Mouse (Mus musculus) layer of hippocampus, postnatal 10 days (tissue): Measurements from ENCODE around the gene Asgr1. TPM values are rescaled to one million over a fixed set of nuclear protein-coding genes. Genes with fewer than 3 reads are reported as not detected.
A peak's percentile ranks its signal among the peaks of the same experiment; 100 is the strongest.

ENCODE experiments used
- DNase-seq, 2 experiments: peaks; one replicate each; pipeline ENCODE4 v3.0.0; 2021; ENCODE audit warnings: low spot score in 2 of 2
- total RNA-seq, 2 experiments: library from RNA; stranded (reverse); gene quantifications; 2 replicates each; pipeline ENCODE4 v1.2.3; 2021

Asgr1 gene
- total RNA-seq, 2 experiments from 2014 or later, result 1.2 to 1.3 TPM

DNA sequence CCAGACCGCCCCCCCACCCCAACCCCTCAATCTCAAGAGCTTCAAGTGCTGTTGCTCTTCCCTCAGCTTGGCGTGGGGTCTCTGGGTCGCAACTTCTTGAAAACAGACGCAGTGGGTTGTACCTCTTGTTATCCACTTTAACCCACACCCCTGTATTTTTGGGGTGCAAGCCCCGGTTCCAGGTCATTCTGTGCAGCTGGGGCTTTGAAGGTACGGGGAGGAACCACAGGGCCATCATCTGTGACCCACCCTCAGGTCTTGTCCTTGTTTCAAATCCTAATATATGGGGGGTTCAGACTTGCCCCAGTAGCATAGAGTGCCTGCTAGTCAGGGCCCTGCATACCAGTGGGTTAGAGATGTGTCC, 29.8 kb upstream of the Asgr1 start:
- DNase-seq, result no peak

GRCm38 (mm10) chr11:70026689-70027088, 27.2 kb upstream of the Asgr1 start:
- peak; percentile 48 to 63 for DNase-seq

DNA sequence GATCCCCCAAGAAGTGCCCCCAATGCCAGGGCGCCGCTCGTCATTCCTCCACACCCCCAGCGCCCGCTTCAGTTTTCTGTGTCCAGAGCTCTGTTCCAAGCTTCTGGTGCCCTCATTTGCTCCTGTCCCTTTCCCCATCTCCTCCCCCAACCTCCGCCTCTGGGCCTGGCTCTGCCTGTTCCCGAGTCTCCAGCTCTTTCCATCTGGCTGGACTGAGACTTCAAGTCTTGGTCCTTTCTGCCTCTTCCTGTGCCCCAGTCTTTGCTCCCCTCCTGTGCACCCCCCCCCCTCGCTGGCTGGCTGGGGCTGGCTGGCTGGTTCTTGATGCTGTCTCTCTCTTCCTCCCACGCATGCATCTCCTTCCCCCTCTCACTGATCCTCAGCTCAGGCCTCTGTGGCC, 26.5 kb upstream of the Asgr1 start:
- peak; percentile 51 to 55 for DNase-seq

DNA sequence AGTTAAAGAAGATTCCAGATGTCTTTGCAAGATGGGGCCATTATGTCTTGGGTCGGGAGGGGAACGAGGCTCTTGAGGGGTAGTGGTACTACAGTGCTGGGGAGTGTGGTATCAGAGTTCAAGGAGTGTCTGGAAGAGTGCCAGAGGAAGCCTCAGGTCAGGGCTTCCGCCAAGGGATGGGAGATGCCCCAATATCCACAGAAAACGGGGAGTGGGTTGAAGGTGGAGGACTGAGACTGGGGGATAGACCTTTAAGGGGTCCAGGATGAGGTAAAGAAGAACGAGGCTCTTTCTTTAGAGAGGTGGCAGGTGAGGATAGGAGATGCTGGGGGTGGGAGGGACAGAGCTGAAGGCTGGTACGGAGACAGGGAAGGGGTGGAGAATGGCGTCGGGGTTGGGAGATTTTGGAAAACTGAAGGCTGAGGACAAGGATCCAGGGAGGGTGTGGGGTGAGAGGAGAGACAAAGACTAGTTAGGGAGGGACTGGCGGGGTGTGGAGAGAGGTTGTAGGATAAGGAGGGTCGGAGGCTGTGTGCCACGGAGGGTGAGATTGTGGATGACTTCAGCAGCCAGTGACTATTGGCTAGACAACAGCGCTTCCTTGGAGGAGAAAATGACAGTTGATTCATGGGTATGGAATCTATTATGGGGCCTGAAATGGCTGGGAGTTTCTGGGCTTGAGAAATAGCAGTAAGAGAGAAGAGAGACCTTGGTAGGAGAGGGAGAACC, 25.3 kb upstream of the Asgr1 start:
- no peak for DNase-seq

GRCm38 (mm10) chr11:70029130-70029801, 24.6 kb upstream of the Asgr1 start:
- peak; percentile 82 to 86 for DNase-seq

GRCm38 (mm10) chr11:70029829-70030550, 23.9 kb upstream of the Asgr1 start:
- no peak for DNase-seq

- no peak for DNase-seq
Observed at GRCm38 (mm10) chr11:70030651-70031320, 23.1 kb upstream of the Asgr1 start.

- no peak for DNase-seq
Observed at GRCm38 (mm10) chr11:70031321-70031670, 22.6 kb upstream of the Asgr1 start.

DNA sequence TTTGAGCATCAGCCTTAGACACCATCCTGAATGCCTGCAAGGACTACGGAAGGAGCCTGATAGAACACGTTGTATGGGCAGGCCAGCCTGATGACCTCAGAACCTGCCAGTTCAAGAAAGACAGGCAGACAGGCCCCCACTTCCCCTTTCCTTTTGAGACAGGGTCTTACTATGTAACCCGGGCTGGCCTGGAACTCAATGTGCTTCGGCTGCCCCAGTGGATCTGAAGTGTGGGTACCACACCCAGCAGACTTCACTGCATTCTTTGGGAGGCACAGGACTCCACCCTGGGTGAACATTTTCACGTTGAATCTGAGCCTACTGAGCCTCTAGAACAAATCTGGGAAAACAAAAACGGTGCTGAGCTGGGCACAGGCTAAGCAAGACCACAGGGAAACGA, 15.7 kb upstream of the Asgr1 start:
- no peak for DNase-seq

DNA sequence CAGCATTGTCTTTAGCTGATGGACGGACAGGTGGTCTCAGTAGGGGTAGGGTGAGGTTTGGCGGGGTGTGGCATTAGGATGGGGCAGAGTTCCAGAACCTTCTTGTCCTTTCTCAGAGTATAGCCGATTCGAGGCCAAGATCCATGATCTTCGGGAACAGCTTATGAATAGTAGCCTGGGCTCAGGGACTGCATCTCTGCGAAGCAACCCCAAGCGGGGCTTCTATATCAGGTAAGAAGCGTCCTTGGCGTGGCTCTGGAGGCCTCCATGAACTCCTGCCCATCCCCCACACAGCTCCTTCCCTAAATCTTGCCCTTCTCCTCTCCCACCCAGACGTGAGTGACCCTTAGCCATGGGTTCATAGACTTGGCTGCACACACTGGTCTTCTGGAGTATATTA, 14.3 kb upstream of the Asgr1 start:
- DNase-seq, result no peak

DNA sequence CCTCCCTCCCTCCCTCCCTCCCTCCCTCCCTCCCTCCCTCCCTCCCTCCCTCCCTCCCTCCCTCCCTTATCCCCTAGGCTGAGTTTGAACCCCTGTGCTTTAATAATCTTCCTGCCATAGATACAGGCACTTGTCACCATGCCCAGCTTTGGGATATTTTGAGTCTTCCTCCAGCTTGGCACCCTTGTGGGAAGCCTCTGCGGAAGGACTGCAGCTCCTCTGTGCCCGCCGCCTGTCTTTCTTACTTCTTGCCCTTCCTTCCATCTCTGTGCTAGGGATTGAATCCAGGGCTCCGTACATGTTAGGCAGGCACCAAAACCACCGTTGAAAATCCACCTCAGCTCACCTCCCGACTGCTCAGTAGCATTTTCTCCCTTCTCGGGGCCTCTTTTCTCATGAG, 13.7 kb upstream of the Asgr1 start:
- no peak for DNase-seq

DNA sequence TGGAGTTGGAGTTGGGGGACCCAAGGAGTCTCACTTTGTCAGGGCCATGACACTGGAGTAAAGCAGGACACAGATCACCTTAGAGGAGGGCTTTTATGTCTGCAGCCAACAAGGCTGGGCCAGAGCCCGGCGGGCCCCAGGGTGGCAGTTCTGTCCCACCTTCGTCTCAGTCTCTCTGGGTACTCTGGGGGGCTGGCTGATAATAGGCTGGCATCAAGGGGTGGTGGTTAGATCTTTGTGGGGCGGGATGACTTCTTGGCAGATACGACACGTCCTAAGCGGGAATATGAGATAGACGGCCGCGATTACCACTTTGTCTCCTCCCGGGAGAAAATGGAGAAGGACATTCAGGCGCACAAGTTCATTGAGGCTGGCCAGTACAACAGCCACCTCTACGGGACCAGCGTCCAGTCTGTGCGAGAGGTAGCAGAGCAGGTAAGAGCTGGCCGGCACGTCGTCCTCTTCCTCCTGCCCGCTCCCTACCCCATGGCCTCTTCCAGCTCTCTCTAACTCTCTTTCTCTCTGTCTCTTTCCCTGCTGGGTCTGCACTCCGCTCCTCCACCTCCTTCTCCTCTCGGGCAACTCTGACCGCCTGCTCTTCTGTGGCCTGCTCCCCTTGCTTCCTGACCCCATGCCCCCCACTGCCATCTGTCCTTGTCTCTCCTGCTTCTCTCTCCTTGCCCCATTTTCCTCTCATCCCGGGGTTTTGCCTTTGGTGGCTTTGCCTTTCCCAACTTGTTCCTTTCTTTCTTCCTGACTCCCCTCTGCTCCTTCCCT, 11.4 kb upstream of the Asgr1 start:
- DNase-seq, result no peak

- no peak for DNase-seq
Observed at GRCm38 (mm10) chr11:70043665-70044064, 10.2 kb upstream of the Asgr1 start.

DNA sequence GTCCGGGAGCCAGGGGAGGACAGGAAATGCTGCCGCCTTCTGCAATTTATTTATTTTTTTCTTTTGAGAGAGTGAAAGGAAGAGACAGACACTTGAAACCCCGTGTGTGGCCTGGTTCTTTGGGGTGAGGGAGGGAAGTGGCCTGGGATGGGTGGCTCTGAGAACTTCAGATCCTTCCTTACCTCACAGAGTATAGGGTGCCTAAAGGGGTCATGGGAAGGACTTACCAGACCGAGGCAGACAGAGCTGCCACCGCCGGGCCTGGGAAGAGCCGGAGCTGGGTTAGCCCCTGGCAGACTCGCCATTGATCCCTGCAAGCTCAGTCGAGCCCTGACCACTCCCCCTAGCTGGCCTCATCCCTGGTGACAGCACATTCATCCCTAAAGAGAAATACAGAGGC, 8.4 kb upstream of the Asgr1 start:
- no peak for DNase-seq

GRCm38 (mm10) chr11:70049366-70049765, 4.5 kb upstream of the Asgr1 start:
- no peak for DNase-seq

DNA sequence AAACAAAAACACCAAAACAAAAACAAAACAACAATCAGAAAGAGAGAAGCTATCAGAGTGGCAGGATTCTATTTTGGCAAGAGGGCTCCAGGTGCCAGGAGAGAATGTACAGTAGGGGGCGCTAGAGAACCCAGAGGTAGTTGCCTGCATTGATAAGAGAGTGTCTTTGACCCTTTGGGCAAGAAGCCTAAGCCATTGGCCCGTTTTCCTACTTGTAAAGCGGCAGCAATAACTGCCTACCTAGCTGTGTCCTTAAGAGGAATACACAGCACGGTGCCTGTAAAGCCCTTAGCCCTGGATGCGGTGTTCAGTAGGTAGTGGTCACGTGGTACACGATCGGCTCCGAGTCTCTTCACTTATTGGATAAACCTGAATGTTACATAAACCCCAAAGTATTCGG, 4.1 kb upstream of the Asgr1 start:
- DNase-seq, result no peak

DNA sequence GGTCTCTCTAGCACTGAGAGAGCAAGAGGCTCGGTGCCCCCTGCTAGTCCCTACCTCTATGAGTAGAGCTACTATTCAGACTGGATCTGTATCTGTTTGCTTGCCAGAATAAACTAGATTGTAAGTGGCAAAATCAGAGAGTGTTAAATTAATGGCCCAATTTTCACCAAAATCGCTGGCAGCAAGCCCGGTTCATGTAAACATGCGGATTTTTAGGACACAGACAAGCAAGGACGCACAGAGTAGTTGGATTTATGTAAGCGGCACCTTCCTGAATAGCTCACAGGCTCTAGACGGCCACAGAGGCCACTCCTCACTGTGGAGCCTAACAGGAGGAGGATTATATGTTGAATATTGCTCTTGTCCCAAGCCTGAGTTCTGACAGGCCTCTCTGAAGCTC, 729 bp upstream of the Asgr1 start:
- DNase-seq, result no peak

- DNase-seq, result peak; percentile 87 to 91
Observed at GRCm38 (mm10) chr11:70055618-70056214, 1.8 kb downstream of the Asgr1 start.

GRCm38 (mm10) chr11:70057805-70058204, 3.9 kb downstream of the Asgr1 start:
- DNase-seq, result no peak

DNA sequence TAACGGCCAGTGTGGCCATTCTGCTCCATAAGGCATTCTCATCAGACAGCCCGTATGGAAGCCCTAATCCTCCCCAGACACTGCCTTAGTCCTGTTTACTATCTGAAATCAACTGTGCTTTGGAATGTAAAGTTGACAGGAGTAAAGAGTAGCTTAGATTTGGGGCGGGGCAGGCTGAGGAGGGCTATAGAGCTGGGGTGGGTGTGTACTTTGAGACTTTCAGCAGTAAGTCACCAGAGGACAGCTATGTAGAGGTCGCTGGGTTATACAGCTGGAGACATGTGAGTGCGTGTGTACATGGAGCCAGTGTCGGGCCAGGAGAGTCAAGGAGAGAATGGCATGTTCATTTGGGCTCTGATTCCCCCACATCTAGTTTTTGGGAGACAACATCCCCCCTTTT, 6.0 kb downstream of the Asgr1 start:
- no peak for DNase-seq

DNA sequence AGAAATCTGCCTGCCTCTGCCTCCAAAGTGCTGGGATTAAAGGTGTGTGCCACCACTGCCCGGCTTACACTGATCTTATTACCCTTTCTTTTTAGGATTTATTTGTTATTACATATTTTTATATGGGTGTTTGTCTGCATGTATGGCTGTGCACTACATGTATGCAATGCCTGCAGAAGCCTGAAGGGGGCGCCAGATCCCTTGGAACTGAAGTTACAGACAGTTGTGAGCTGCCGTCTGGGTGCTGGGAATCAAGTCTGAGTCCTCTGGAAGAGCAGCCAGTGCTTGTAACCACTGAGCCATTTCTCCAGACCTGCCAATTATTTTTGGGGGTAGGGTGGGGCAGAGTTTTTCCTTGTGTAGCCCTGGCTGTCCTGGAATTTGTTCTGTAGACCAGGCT, 9.2 kb downstream of the Asgr1 start:
- no peak for DNase-seq
